Mouse (Mus musculus) ES-E14 (cell line): ENCODE data around the gene Hspb9. TPM values are rescaled to one million over a fixed set of nuclear protein-coding genes. Genes with fewer than 3 reads are reported as not detected.
A peak's percentile ranks its signal among the peaks of the same experiment; 100 is the strongest.

Experiments used
- DNase-seq: peaks from one replicate; pipeline ENCODE4 v3.0.0-alpha.2; 2013; ENCODE audit warnings: low read depth, low spot score
- H3K27ac ChIP-seq: 2 replicates; pipeline ENCODE4 v1.5.1; 2012; ENCODE audit warnings: low read depth, mild to moderate bottlenecking, low read length, moderate library complexity, mixed read lengths; ENCODE audit not compliant: poor library complexity, insufficient read depth, severe bottlenecking
- H3K36me3 ChIP-seq: 2 replicates; pipeline ENCODE4 v1.6.1; 2012; ENCODE audit warnings: mild to moderate bottlenecking, low read length, moderate library complexity, mixed read lengths; ENCODE audit not compliant: control insufficient read depth, poor library complexity, insufficient read depth, severe bottlenecking
- H3K4me1 ChIP-seq, 2 experiments: fragments of 150-350 bp in 1 of 2; sonication (generic) in 1 of 2; 2 replicates each; pipeline ENCODE4 v1.6.1; 2012; ENCODE audit warnings: low read length in 2 of 2, mild to moderate bottlenecking in 1 of 2, mixed read lengths in 1 of 2; ENCODE audit not compliant: control insufficient read depth in 2 of 2, insufficient read depth in 2 of 2, poor library complexity in 1 of 2
- H3K4me3 ChIP-seq, 2 experiments: fragments of 150-350 bp in 1 of 2; sonication (generic) in 1 of 2; 2 replicates each; pipeline ENCODE4 v1.5.1; 2012; ENCODE audit warnings: low read length in 2 of 2, low read depth in 1 of 2, mild to moderate bottlenecking in 1 of 2, mixed read lengths in 1 of 2; ENCODE audit not compliant: insufficient read depth in 1 of 2, poor library complexity in 1 of 2, severe bottlenecking in 1 of 2
- H3K9ac ChIP-seq: 2 replicates; pipeline ENCODE4 v1.6.1; 2012; ENCODE audit warnings: low read depth, mild to moderate bottlenecking, low read length, mixed read lengths; ENCODE audit not compliant: poor library complexity, insufficient read depth, severe bottlenecking
- H3K9me3 ChIP-seq: fragments of 150-350 bp; sonication (generic); 2 replicates; pipeline ENCODE4 v1.6.1; 2012; ENCODE audit warnings: low read depth, mild to moderate bottlenecking, low read length; ENCODE audit not compliant: control insufficient read depth, insufficient read depth
- CHD2 ChIP-seq: IDR thresholded peaks from 2 replicates; pipeline ENCODE4 v1.6.1; 2014; ENCODE audit warnings: mild to moderate bottlenecking, low read depth, low read length, inconsistent platforms
- HCFC1 ChIP-seq: IDR thresholded peaks from 2 replicates; pipeline ENCODE4 v1.6.1; 2012; ENCODE audit warnings: low read length, inconsistent platforms, borderline replicate concordance; ENCODE audit not compliant: insufficient read depth
- MAFK ChIP-seq: IDR thresholded peaks from 2 replicates; pipeline ENCODE4 v1.6.1; 2014; ENCODE audit warnings: mild to moderate bottlenecking, low read depth, low read length, inconsistent platforms; ENCODE audit not compliant: insufficient read depth
- ZC3H11A ChIP-seq: IDR thresholded peaks from 2 replicates; pipeline ENCODE4 v1.6.1; 2012; ENCODE audit warnings: low read depth, mild to moderate bottlenecking, inconsistent platforms, low read length, borderline replicate concordance
- ZNF384 ChIP-seq: IDR thresholded peaks from 2 replicates; pipeline ENCODE4 v1.6.1; 2012; ENCODE audit warnings: low read depth, low read length, inconsistent platforms
- in situ Hi-C, 2 experiments: fragments of 600-800 bp; cut with MboI; formaldehyde crosslinking; loops; one replicate each; pipeline ENCODE4 v1.15.1; 2025; ENCODE audit warnings: low sequenced_read_pairs in 2 of 2, inconsistent platforms in 1 of 2; ENCODE audit not compliant: unreplicated experiment in 2 of 2
- total RNA-seq: library from RNA; depleted of rRNA; stranded (reverse); fragments of 300-350 nt; gene quantifications from 2 replicates; pipeline ENCODE4 v1.2.3, GENCODE M21; 2012

Gene Hspb9
- total RNA-seq, 1 experiment: 0.49 TPM

DNA sequence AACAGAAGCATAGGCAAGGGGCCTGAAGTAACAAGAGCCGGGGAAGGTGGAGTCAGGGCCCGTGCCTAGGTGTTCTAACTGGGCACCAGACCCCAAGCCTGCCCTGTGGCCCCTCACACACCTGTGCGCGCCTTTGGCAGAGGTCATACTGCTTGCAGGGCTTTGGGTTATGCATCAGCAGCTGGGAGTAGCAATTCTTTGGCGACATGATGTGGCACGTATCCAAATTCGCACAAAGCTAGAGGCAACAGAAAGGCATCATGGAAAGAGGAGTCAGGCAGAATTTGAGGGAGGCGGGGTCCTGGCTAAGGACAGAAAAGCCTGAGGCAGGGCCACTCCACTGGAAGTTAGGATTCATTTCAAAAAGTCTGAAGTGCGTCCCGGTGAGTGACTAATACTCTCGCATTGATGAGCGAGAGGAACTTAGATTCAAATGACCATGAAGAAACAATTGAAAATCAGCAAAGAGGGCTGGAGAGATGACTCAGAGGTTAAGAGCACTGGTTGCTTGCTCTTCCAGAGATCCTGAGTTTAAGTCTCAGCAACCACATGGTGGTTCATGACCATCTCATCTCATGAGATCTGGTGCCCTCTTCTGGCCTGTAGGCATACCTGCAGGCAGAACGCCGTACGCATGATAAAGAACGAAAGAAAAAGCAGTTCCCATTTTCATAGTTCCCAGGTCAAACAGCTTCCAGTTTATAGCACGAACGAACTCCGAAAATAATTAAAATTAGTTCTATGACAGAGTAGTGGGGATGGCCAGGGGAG is 11.4 kb upstream of the Hspb9 start:
- no peak overlapping the region for H3K27ac ChIP-seq
- H3K4me3 ChIP-seq: 0 out of 4 replicates have a peak overlapping the region, but pooled peaks of 1 of the 2 experiments have one; percentile 5
- no peaks in the 10 kb centered on the region for H3K9me3 ChIP-seq
- in situ Hi-C loops: no loop called here
- no peak overlapping the region for H3K9ac ChIP-seq
- H3K36me3 ChIP-seq: peaks cover 28% of the 10 kb centered on the region
- DNase-seq: peak; percentile 78
- peaks cover 2 to 14% of the 10 kb centered on the region in 2 experiments; a peak in 1 of 4 replicates for H3K4me1 ChIP-seq
- no peak for TF ChIP-seq ZNF384
- TF ChIP-seq ZC3H11A: peak; percentile 72

DNA sequence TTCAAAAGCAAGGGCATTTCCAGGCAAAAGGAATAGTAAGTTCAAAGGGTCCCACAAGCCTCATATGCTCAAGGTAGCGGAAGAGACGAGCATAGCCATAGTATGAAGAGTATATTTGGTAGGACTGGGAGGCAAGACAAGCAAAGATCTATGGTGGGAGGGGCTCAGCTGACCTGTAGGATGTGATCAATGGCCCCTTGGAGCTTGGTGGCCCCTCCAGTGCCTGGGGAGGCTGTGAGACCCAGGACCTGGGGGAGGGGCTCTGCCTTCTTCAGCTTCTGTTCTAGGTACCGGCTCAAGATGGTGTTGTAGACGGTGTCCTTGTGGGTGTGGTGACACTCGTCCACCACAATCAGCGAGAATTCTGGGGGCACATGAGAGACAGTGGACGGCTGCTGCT is 10.7 kb upstream of the Hspb9 start:
- in situ Hi-C loops: no loop called here
- peaks cover 32% of the 10 kb centered on the region for H3K36me3 ChIP-seq
- no peak overlapping the region for H3K27ac ChIP-seq
- H3K9ac ChIP-seq: no peak overlapping the region
- peaks cover 2 to 14% of the 10 kb centered on the region in 2 experiments; a peak in 1 of 4 replicates for H3K4me1 ChIP-seq
- no peaks in the 10 kb centered on the region for H3K9me3 ChIP-seq
- DNase-seq: no peak
- TF ChIP-seq ZC3H11A: no peak
- no peak for TF ChIP-seq ZNF384
- no peak for TF ChIP-seq CHD2
- TF ChIP-seq MAFK: no peak
- no peak for TF ChIP-seq HCFC1
- 0 out of 4 replicates have a peak overlapping the region, but pooled peaks of 1 of the 2 experiments have one; percentile 5 for H3K4me3 ChIP-seq

- no peak overlapping the region for H3K9ac ChIP-seq
- DNase-seq: no peak
- no peak overlapping the region for H3K4me3 ChIP-seq
- no peaks in the 10 kb centered on the region for H3K9me3 ChIP-seq
- H3K27ac ChIP-seq: no peak overlapping the region
- H3K4me1 ChIP-seq: peaks cover 2 to 14% of the 10 kb centered on the region in 2 experiments; a peak in 1 of 4 replicates
- TF ChIP-seq ZC3H11A: no peak
- no peak for TF ChIP-seq MAFK
- no peak for TF ChIP-seq CHD2
- TF ChIP-seq HCFC1: no peak
- TF ChIP-seq ZNF384: no peak
- peaks cover 37% of the 10 kb centered on the region for H3K36me3 ChIP-seq
- in situ Hi-C loops: no loop called here
Measured at GRCm38 (mm10) chr11:100703366-100703765, 10.3 kb upstream of the Hspb9 start.

GRCm38 (mm10) chr11:100703851-100704531 is 9.7 kb upstream of the Hspb9 start, which contains the start of gene Dhx58:
Gene Dhx58 (minus strand): TSS chr11:100704271.
- H3K27ac ChIP-seq: no peak within 1 kb of the TSS
- no peak within 1 kb of the TSS for H3K9ac ChIP-seq
- no peak for DNase-seq
- peaks cover 43% of the 10 kb centered on the region for H3K36me3 ChIP-seq
- in situ Hi-C loops: no loop called here
- H3K4me3 ChIP-seq: no peak within 1 kb of the TSS
- peaks cover 2 to 14% of the 10 kb centered on the region in 2 experiments; a peak in 1 of 4 replicates for H3K4me1 ChIP-seq
- no peaks in the 10 kb centered on the region for H3K9me3 ChIP-seq
- TF ChIP-seq ZNF384 (peak; percentile 52; the same call in 1 of the 2 replicates), CHD2 (no peak)
